Mouse (Mus musculus): ENCODE measurements around the gene Plk3. TPM values are rescaled to one million over a fixed set of nuclear protein-coding genes. Genes with fewer than 3 reads are reported as not detected.

The Plk3 gene
- polyA plus RNA-seq, 1 experiment from 2014 or later, result 24.9 TPM

DNA sequence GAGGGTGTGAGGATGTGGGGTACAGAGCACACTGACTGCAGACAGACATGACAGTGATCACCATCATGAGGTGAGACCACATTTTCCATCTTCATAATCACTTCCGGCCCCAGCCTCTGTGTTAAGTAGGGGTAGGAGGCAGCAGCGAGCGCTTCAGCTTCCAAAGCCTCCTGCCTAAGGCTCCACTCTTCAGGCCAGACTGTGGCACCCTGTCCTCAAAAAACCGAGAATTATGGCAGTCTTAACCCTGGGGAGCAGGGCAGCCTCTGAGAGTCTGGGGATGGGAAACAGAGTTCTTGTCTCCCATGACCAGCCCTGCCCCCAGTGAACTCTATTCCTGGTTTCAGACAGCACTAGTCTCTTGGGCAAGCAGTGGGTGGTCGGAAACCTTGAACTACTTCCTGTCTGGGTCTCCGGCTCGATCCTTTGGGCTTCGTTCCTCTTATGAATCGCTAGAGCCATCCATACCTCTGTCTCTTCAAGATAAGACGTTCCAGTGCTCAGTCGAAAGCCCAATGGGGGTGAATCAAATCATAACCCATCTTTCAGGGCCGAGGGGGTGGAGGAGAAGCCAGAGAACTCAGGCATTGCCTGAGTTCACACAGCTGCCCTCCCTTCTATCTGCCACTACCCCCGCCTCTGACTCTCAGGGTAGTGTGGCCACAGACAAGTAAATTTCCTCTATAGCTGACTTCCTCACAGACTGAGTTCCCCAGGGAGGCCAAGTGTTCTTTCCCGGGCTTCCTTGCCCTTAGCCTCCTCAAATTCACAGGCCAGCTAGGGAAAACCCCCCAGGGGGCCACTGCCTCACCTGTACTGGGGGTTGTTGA is 9.0 kb downstream of the Plk3 start:
- whole genome bisulfite sequencing, result 71% methylated on average over 14 of the region's 14 CpGs
- H3K27ac ChIP-seq (replicated peaks), result peak overlapping the region; percentile 71
- H3K36me3 ChIP-seq, result peaks cover 15% of the 10 kb centered on the region
- no peak overlapping the region for H3K4me3 ChIP-seq
- no peaks in the 10 kb centered on the region for H3K27me3 ChIP-seq
- peak overlapping the region; percentile 35; the same call in 1 of the 2 replicates for H3K9ac ChIP-seq
- ATAC-seq (ENCODE audit: low FRiP score, low read depth), result no peak
- peaks cover 29% of the 10 kb centered on the region for H3K4me1 ChIP-seq (replicated peaks)
- no peaks in the 10 kb centered on the region for H3K9me3 ChIP-seq
- 0 out of 2 replicates have a peak overlapping the region, but pooled peaks have one; percentile 7 for H3K4me2 ChIP-seq

DNA sequence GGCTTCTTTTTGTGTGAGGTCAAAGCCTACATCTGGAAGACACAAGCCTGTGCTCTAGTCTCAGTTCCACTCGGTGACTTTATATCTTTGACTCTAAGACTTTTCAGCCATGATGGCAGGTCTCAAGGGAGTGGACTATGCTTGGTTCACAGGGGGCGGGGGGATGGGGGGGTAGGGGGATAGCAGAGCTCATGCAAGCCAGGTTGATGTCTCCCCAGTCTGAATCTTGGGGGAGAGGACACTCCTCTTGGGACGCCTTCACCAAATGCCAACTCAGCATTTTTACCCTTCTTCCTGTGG is 9.6 kb downstream of the Plk3 start:
- H3K36me3 ChIP-seq, result peaks cover 14% of the 10 kb centered on the region
- no peaks in the 10 kb centered on the region for H3K27me3 ChIP-seq
- peaks cover 32% of the 10 kb centered on the region for H3K4me1 ChIP-seq (replicated peaks)
- H3K4me3 ChIP-seq, result no peak overlapping the region
- no peak overlapping the region for H3K4me2 ChIP-seq
- H3K9me3 ChIP-seq, result no peaks in the 10 kb centered on the region
- no peak overlapping the region for H3K27ac ChIP-seq (replicated peaks)
- ATAC-seq (ENCODE audit: low FRiP score, low read depth), result no peak
- WGBS, result 94% methylated on average over 3 of the region's 3 CpGs
- H3K9ac ChIP-seq, result no peak overlapping the region

DNA sequence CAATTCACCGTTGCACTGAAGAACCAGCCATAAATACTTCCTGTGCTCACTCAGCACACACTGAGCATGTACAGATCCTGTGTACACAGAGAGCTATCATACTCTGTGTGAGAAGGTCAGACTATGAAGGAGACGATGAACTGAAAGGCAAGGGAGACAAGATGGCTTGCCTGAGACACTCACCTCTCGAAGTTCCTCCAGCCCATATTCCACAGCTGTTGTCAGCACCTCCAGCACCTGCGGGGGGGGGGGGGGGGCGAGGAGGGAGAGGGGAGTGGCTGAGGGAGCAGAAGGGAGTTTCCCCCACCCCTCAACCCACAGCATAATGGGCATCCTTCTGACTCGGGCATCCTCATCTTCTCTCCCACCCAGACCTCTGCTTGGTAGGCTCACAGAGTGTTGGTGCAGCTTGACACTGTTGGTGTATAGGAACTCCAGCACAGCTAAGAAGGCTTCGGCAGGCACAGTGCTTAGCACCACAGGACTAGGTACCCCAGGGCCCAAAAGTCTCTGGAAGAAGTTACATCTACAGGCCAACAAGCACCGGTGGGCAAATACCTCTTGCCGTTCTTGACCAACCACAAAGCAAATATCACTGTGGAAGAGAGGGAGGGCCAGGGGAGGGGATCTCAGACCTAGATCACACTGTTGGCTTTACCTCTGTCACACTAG is 10.1 kb downstream of the Plk3 start:
- WGBS, result 89% methylated on average over 7 of the region's 9 CpGs
- Histone ChIP-seq H3K27me3 (no peaks in the 10 kb centered on the region), H3K4me1 (replicated peaks) (peaks cover 32% of the 10 kb centered on the region), H3K9me3 (no peaks in the 10 kb centered on the region), H3K36me3 (peaks cover 10% of the 10 kb centered on the region), H3K4me3 (no peak overlapping the region), H3K4me2 (no peak overlapping the region), H3K27ac (replicated peaks) (no peak overlapping the region), H3K9ac (no peak overlapping the region)
- no peak for ATAC-seq (ENCODE audit: low FRiP score, low read depth)

DNA sequence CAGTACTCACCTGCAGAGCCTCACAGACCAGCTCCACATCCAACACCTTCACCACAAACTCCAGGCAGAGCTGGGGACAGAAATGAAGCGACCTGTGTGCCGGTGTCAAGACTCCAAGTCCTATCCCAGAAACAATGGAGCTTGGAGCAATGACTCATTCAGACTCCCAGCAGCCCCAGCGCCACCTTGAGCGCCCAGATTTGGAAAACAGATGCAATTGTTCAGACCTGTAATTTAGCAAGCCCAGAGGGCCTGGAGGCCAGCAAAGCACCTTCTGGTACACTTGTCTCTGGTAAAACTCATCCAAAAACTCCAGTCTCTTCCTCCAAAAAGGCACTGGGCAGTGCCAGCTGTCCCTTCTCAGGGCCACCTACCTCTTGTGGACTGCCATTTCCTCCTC is 11.6 kb downstream of the Plk3 start:
- WGBS, result 87% methylated on average over 4 of the region's 4 CpGs
- H3K27ac ChIP-seq (replicated peaks), result no peak overlapping the region

DNA sequence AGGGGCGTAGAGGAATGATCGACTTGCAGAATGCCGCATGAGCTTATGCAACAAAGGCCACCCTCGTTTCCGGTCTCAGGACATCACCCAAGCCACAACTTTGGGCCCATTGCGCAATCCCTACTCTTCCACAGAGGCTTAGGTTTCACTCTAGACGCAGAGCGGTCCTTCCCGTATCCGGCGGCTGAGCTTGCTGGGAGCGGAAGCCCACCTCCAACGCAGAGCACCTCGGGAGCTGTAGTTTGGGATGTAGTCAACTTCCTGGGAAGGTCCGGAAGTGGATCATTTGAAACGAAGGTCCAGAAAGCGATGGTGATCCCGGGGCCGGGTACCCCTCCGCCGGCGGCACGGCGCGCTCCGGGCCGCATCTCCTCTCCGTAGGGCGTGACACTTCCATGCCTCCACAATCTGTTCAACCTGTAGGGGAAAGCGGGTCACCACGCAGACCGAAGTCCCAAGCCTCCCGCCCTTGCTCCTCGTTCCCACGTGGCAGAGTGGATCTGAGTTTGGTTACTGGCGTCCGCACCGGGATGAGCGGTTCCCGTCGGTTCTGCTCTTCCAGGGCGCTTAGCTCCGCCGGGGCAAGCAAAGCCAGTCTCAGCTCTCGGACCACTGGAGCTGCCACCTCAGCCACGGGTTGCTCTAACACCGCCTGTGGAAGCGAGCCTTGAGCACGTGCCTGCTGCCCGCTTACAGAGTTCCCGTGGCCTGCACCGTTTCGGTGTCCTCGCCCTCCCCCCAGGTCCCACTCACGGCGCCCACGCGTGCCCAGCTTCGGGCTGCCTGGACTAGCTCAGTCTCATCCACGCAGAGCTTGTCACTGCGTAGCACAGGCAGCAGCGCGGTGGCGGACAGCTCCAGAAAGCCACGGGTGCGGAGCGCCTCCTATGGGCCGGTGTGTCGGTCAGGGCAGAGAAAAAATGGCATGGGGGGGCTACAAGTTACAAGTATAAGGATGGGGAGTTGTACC is 13.0 kb downstream of the Plk3 start:
- ATAC-seq (ENCODE audit: low FRiP score, low read depth), result peak; percentile 95
- Histone ChIP-seq H3K4me3 (peak overlapping the region; percentile 82), H3K9me3 (no peaks in the 10 kb centered on the region), H3K9ac (peak overlapping the region; percentile 84), H3K27me3 (no peaks in the 10 kb centered on the region), H3K4me2 (peak overlapping the region; percentile 100), H3K36me3 (no peaks in the 10 kb centered on the region), H3K4me1 (replicated peaks) (peaks cover 29% of the 10 kb centered on the region), H3K27ac (replicated peaks) (peak overlapping the region; percentile 93)
- under 1% methylated on average over 69 of the region's 69 CpGs for WGBS

More for the DNA sequence above, 11.6 kb downstream of the Plk3 start:
- Histone ChIP-seq H3K4me1 (replicated peaks) (peaks cover 32% of the 10 kb centered on the region), H3K4me2 (no peak overlapping the region), H3K4me3 (no peak overlapping the region), H3K9me3 (no peaks in the 10 kb centered on the region), H3K27me3 (no peaks in the 10 kb centered on the region), H3K9ac (no peak overlapping the region), H3K36me3 (no peaks in the 10 kb centered on the region)
- ATAC-seq (ENCODE audit: low FRiP score, low read depth), result no peak

DNA sequence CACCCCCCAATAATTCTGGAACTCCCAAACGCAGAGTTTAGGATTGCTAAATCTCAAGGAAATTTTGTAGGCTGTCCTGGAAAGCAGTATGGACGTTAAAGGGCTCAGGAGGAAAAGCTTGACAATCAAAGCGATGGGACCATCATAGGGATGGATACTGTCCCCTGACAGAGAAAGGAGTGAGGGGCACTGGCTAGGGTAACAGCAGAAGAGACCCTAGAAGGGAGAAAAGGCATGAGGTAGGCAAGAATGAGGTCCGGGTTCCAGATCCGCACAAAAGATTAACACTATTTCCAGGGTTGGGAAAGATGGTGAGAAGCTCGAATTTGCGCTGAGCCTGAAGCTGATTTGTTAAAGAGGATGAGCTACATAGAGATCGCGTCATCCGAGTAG is 13.7 kb downstream of the Plk3 start:
- Histone ChIP-seq H3K27me3 (no peaks in the 10 kb centered on the region), H3K9ac (peak overlapping the region; percentile 84), H3K4me2 (peak overlapping the region; percentile 100), H3K27ac (replicated peaks) (peak overlapping the region; percentile 93), H3K4me3 (peak overlapping the region; percentile 82), H3K4me1 (replicated peaks) (peaks cover 22% of the 10 kb centered on the region), H3K36me3 (0 out of 2 replicates have a peak, but pooled peaks cover under 1% of the 10 kb centered on the region), H3K9me3 (no peaks in the 10 kb centered on the region)
- no peak; the same call in 1 of the 2 replicates for ATAC-seq (ENCODE audit: low FRiP score, low read depth)
- 5% methylated on average over 10 of the region's 10 CpGs for WGBS

DNA sequence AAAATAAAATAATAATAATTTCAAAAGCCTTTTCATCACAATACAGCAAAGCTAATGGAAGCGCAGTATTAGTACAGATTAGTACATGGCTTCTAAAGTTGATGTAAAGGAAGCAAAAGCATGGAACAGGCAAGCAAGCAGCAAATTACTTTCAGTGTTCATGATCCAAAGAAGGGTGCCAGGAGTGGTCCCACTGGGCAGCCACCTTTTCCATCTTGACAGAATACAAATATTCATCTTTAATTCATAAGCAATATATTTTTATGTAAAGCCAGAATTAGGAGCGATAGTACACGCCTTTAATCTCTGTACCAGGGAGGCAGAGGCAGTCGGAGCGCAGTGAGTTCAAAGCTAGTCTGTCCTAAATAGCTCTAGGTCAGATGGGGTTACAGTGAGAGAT is 14.1 kb downstream of the Plk3 start:
- 80% methylated on average over 5 of the region's 5 CpGs for WGBS

DNA sequence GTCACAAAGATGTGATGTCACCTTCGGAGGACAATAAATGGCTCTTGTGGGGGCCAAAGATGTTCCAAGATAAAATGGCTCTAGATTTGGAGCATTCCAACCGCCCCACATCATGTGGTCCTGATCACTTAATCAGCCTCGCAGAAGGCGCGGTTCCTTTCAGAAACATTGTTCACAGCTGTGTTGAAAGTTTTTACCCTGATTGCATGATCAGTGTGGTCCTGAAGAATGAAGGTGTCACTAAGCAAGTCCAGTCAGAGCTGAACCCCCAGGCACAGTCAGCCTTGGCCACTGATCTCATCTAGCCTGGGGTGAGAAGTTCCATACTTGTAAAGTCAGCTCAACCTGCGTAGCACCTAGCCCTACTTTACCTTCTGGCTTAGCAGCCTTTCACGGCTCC is 15.8 kb downstream of the Plk3 start:
- Histone ChIP-seq H3K4me1 (replicated peaks) (peaks cover 14% of the 10 kb centered on the region), H3K4me3 (no peak overlapping the region), H3K27me3 (no peaks in the 10 kb centered on the region), H3K9ac (no peak overlapping the region), H3K4me2 (no peak overlapping the region), H3K27ac (replicated peaks) (no peak overlapping the region), H3K9me3 (no peaks in the 10 kb centered on the region), H3K36me3 (peaks cover 11% of the 10 kb centered on the region; the same call in 1 of the 2 replicates)
- no peak for ATAC-seq (ENCODE audit: low FRiP score, low read depth)
- WGBS, result 96% methylated on average over 7 of the region's 7 CpGs

More for the DNA sequence above, 14.1 kb downstream of the Plk3 start:
- Histone ChIP-seq H3K9me3 (no peaks in the 10 kb centered on the region), H3K9ac (peak overlapping the region; percentile 84), H3K4me3 (peak overlapping the region; percentile 82), H3K27me3 (no peaks in the 10 kb centered on the region), H3K4me1 (replicated peaks) (peaks cover 18% of the 10 kb centered on the region), H3K36me3 (peaks cover 4% of the 10 kb centered on the region; the same call in 1 of the 2 replicates), H3K4me2 (peak overlapping the region; percentile 100), H3K27ac (replicated peaks) (peak overlapping the region; percentile 93)
- no peak for ATAC-seq (ENCODE audit: low FRiP score, low read depth)

DNA sequence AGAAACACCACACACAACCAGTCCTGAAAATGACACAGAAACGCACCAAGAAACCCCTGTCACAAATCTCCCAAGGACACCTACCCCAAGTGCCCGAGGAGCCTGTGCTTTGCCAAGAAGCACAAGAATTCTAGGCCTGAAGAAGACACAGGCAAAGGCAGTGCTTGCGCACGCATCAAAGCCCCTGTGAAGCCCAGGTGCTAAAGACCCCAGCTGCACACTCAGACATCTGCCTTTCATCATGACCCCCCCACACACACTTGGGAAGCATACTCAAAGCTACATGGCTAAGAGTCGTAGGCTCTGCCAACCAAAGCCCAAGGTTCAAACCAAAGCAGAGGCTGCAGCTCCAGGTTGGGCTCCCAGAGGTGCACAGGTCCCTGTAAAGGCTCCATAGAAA is 18.2 kb downstream of the Plk3 start:
- Histone ChIP-seq H3K4me2 (no peak overlapping the region), H3K4me1 (replicated peaks) (peaks cover 7% of the 10 kb centered on the region), H3K4me3 (no peak overlapping the region), H3K27ac (replicated peaks) (no peak overlapping the region), H3K27me3 (no peaks in the 10 kb centered on the region), H3K9me3 (no peaks in the 10 kb centered on the region), H3K36me3 (peaks cover 26% of the 10 kb centered on the region), H3K9ac (no peak overlapping the region)
- WGBS, result 87% methylated on average over 5 of the region's 5 CpGs
- no peak for ATAC-seq (ENCODE audit: low FRiP score, low read depth)

DNA sequence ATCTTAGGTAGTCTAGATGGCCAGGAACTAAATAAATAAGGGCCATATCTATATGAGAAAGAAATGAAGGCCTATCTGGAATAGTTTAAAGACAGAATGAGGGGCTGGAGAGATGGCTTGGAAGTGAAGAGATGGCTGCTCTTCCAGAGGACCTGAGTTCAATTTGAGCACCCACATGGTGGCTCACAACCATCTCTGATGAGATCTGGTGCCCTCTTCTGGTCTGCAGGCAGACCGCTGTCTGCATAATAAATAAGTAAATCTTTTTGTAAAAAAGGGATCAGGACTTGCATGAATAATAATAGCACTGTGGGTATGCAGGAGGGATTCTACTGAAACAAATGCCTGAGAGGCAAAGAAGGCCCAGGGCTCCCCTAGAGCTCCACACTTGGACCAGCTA is 20.5 kb downstream of the Plk3 start:
- Histone ChIP-seq H3K9ac (no peak overlapping the region), H3K27me3 (no peaks in the 10 kb centered on the region), H3K36me3 (peaks cover 45% of the 10 kb centered on the region), H3K27ac (replicated peaks) (no peak overlapping the region), H3K9me3 (no peaks in the 10 kb centered on the region), H3K4me2 (no peak overlapping the region), H3K4me1 (replicated peaks) (no peaks in the 10 kb centered on the region), H3K4me3 (no peak overlapping the region)
- no peak for ATAC-seq (ENCODE audit: low FRiP score, low read depth)
- WGBS, result 75% methylated on average over 1 of the region's 1 CpGs

DNA sequence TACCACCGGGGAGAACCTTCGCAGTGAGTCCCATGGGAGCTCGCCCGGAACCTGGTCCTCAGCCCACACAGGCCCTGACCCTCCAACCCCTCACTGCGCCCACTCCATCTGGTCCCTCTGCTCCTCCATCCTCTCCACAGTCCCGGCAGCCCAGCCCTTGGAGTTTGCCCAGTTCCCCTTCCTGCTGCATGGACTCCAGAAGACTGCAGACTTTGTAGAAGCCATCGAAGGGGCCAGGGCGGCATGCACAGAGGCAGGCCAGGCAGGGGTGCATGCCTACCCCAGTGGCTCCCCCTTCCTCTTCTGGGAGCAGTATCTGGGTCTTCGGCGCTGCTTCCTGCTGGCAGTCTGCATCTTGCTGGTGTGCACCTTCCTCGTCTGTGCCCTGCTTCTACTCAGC is 22.8 kb downstream of the Plk3 start:
- H3K4me1 ChIP-seq (replicated peaks), result no peaks in the 10 kb centered on the region
- 90% methylated on average over 11 of the region's 11 CpGs for WGBS
- H3K9me3 ChIP-seq, result no peaks in the 10 kb centered on the region
- H3K36me3 ChIP-seq, result peaks cover 46% of the 10 kb centered on the region
- H3K4me2 ChIP-seq, result no peak overlapping the region
- H3K27ac ChIP-seq (replicated peaks), result no peak overlapping the region
- no peak overlapping the region for H3K4me3 ChIP-seq
- no peaks in the 10 kb centered on the region for H3K27me3 ChIP-seq
- ATAC-seq (ENCODE audit: low FRiP score, low read depth), result no peak
- no peak overlapping the region for H3K9ac ChIP-seq
